Mouse (Mus musculus) lung, postnatal 0 days (tissue): ENCODE data around the gene Flad1. TPM values are rescaled to one million over a fixed set of nuclear protein-coding genes. Genes with fewer than 3 reads are reported as not detected.
A peak's percentile ranks its signal among the peaks of the same experiment; 100 is the strongest.

Source experiments
- ATAC-seq: fragments of 200-750 bp; cut with Nextera tagmentation; 2 replicates; pipeline ENCODE4 v1.8.0; 2017; ENCODE audit warnings: moderate library complexity
- DNase-seq: peaks from one replicate; pipeline ENCODE4 v3.0.0-alpha.2; 2016; ENCODE audit warnings: low spot score
- H3K27ac ChIP-seq: fragments of 300-500 bp; sonication (generic); 2 replicates; pipeline ENCODE4 v1.5.1; 2014; ENCODE audit warnings: antibody characterized with exemption, mild to moderate bottlenecking, low read length, mixed read lengths
- H3K27me3 ChIP-seq: fragments of 300-500 bp; sonication (generic); replicated peaks from 2 replicates; pipeline ENCODE4 v1.6.1; 2014; ENCODE audit warnings: low read length, mixed read lengths; ENCODE audit not compliant: insufficient read depth
- H3K36me3 ChIP-seq: fragments of 300-500 bp; sonication (generic); 2 replicates; pipeline ENCODE4 v1.6.1; 2014; ENCODE audit warnings: low read length, mixed read lengths; ENCODE audit not compliant: insufficient read depth
- H3K4me1 ChIP-seq: fragments of 300-500 bp; sonication (generic); 2 replicates; pipeline ENCODE4 v1.6.1; 2014; ENCODE audit warnings: antibody characterized with exemption, low read depth, low read length, mixed read lengths; ENCODE audit not compliant: insufficient read depth
- H3K4me2 ChIP-seq: fragments of 300-500 bp; sonication (generic); replicated peaks from 2 replicates; pipeline ENCODE4 v1.6.1; 2014; ENCODE audit warnings: low read depth, mild to moderate bottlenecking, low read length, moderate library complexity, mixed read lengths
- H3K4me3 ChIP-seq: fragments of 300-500 bp; sonication (generic); 2 replicates; pipeline ENCODE4 v1.5.1; 2014; ENCODE audit warnings: low read depth, low read length
- H3K9ac ChIP-seq: fragments of 300-500 bp; sonication (generic); replicated peaks from 2 replicates; pipeline ENCODE4 v1.6.1; 2014; ENCODE audit warnings: low read depth, mild to moderate bottlenecking
- H3K9me3 ChIP-seq: fragments of 300-500 bp; sonication (generic); 2 replicates; pipeline ENCODE4 v1.6.1; 2016; ENCODE audit warnings: low read length, mixed read lengths
- CTCF ChIP-seq: IDR thresholded peaks from 2 replicates; pipeline ENCODE4 v1.5.1; 2016; ENCODE audit warnings: antibody characterized with exemption, mild to moderate bottlenecking
- EP300 ChIP-seq: IDR thresholded peaks from 2 replicates; pipeline ENCODE4 v1.6.1; 2016; ENCODE audit warnings: antibody characterized with exemption, mild to moderate bottlenecking, control low read depth
- WGBS: fragments of 180-500 bp; shearing (Covaris S2); extraction: QIAGEN DNeasy Blood & Tissue Kit; methylation state at CpG from one replicate; pipeline ENCODE4 v1.1.7; 2014; 5-methylcytosine and 5-hydroxymethylcytosine counted together
- polyA plus RNA-seq: library from polyadenylated mRNA; unstranded; fragments of >200 nt; fragmentation: Nextera tagmentation; extraction: Ambion mirVana; gene quantifications from 2 replicates; pipeline ENCODE4 v1.2.1, GENCODE M21; 2015

The Flad1 gene
- polyA plus RNA-seq, 1 experiment from 2014 or later = 17.9 TPM

GRCm38 (mm10) chr3:89380711-89381110 is 31.0 kb downstream of the Flad1 start:
- Histone ChIP-seq H3K36me3 (peaks cover 8% of the 10 kb centered on the region; the same call in 1 of the 2 replicates), H3K9ac (no peak overlapping the region), H3K27me3 (no peaks in the 10 kb centered on the region), H3K4me2 (no peak overlapping the region), H3K27ac (no peak overlapping the region), H3K4me1 (peaks cover 9% of the 10 kb centered on the region; the same call in 1 of the 2 replicates), H3K4me3 (no peak overlapping the region), H3K9me3 (no peaks in the 10 kb centered on the region)
- TF ChIP-seq CTCF (no peak), EP300 (no peak)
- WGBS = 93% methylated on average over 18 of the region's 18 CpGs
- ATAC-seq (no peak), DNase-seq (no peak)

- H3K4me3 ChIP-seq = no peak overlapping the region
- no peak for ATAC-seq
- H3K27ac ChIP-seq = no peak overlapping the region
- no peak for TF ChIP-seq CTCF
- TF ChIP-seq EP300 = no peak
- H3K36me3 ChIP-seq = peaks cover 8% of the 10 kb centered on the region; the same call in 1 of the 2 replicates
- H3K9me3 ChIP-seq = no peaks in the 10 kb centered on the region
- H3K9ac ChIP-seq = no peak overlapping the region
- peaks cover 9% of the 10 kb centered on the region; the same call in 1 of the 2 replicates for H3K4me1 ChIP-seq
- no peak overlapping the region for H3K4me2 ChIP-seq
- no peaks in the 10 kb centered on the region for H3K27me3 ChIP-seq
- no peak for DNase-seq
- 92% methylated on average over 14 of the region's 14 CpGs for WGBS
These were observed 31.4 kb downstream of the Flad1 start for GRCm38 (mm10) chr3:89380291-89380690.

- no peak for ATAC-seq
- no peak for DNase-seq
- TF ChIP-seq CTCF (no peak), EP300 (no peak)
- H3K4me2 ChIP-seq = no peak overlapping the region
- H3K4me1 ChIP-seq = peaks cover 9% of the 10 kb centered on the region; the same call in 1 of the 2 replicates
- no peak overlapping the region for H3K4me3 ChIP-seq
- H3K9me3 ChIP-seq = no peaks in the 10 kb centered on the region
- no peak overlapping the region for H3K9ac ChIP-seq
- H3K27me3 ChIP-seq = no peaks in the 10 kb centered on the region
- no peak overlapping the region for H3K27ac ChIP-seq
- WGBS = 81% methylated on average over 31 of the region's 31 CpGs
- H3K36me3 ChIP-seq = peaks cover 8% of the 10 kb centered on the region; the same call in 1 of the 2 replicates
These were observed 32.1 kb downstream of the Flad1 start for GRCm38 (mm10) chr3:89379388-89380131.

- WGBS = 3% methylated on average over 22 of the region's 29 CpGs
- peak overlapping the region; percentile 48 for H3K4me3 ChIP-seq
- no peaks in the 10 kb centered on the region for H3K9me3 ChIP-seq
- H3K4me2 ChIP-seq = peak overlapping the region; percentile 72
- H3K36me3 ChIP-seq = peaks cover 8% of the 10 kb centered on the region; the same call in 1 of the 2 replicates
- peak overlapping the region; percentile 19; the same call in 1 of the 2 replicates for H3K9ac ChIP-seq
- no peaks in the 10 kb centered on the region for H3K27me3 ChIP-seq
- ATAC-seq = peak; percentile 91
- peak overlapping the region; percentile 57; the same call in 1 of the 2 replicates for H3K27ac ChIP-seq
- peak; percentile 93 for DNase-seq
- peaks cover 9% of the 10 kb centered on the region; the same call in 1 of the 2 replicates for H3K4me1 ChIP-seq
- TF ChIP-seq CTCF (peak; percentile 91), EP300 (peak; percentile 73)
These were observed 33.1 kb downstream of the Flad1 start for GRCm38 (mm10) chr3:89378394-89379067.

- Histone ChIP-seq H3K9ac (no peak overlapping the region), H3K4me3 (peak overlapping the region; percentile 48; the same call in 1 of the 2 replicates), H3K9me3 (no peaks in the 10 kb centered on the region), H3K36me3 (peaks cover 8% of the 10 kb centered on the region; the same call in 1 of the 2 replicates), H3K27ac (no peak overlapping the region), H3K27me3 (no peaks in the 10 kb centered on the region), H3K4me1 (peaks cover 9% of the 10 kb centered on the region; the same call in 1 of the 2 replicates), H3K4me2 (peak overlapping the region; percentile 72)
- DNase-seq = no peak
- no peak for ATAC-seq
- TF ChIP-seq EP300 (no peak), CTCF (no peak)
- WGBS = 67% methylated on average over 4 of the region's 4 CpGs
These were observed 33.8 kb downstream of the Flad1 start for GRCm38 (mm10) chr3:89377831-89378230.

- Histone ChIP-seq H3K27ac (no peak overlapping the region), H3K9ac (no peak overlapping the region), H3K9me3 (no peaks in the 10 kb centered on the region), H3K27me3 (no peaks in the 10 kb centered on the region), H3K4me2 (no peak overlapping the region), H3K36me3 (no peaks in the 10 kb centered on the region), H3K4me1 (peaks cover 7% of the 10 kb centered on the region; the same call in 1 of the 2 replicates), H3K4me3 (no peak overlapping the region)
- 23% methylated on average over 5 of the region's 5 CpGs for WGBS
- ATAC-seq = no peak
- no peak for TF ChIP-seq CTCF
- no peak for TF ChIP-seq EP300
- no peak for DNase-seq
These were observed 38.0 kb downstream of the Flad1 start for GRCm38 (mm10) chr3:89373581-89374231.
